14 mouse cellular contexts compared by ENCODE assay signal in genomic region chr14:45477651-45478050, GRCm38 (mm10). TPM values are rescaled to one million over a fixed set of nuclear protein-coding genes. Genes with fewer than 3 reads are reported as not detected.
DNase-seq lines count a peak whose midpoint lies in the region; ATAC-seq lines count a peak whose summit lies in the region.
"Had no signal": no experiment of that assay in that cellular context is flagged by ENCODE, and none has a peak within 500 bp of the region (broad histone marks: within the 10 kb centered on the region; RNA-seq: fewer than 3 reads in every experiment).

No protein-coding gene starts in this region.

- H3K27me3 ChIP-seq in intestine, embryonic 16.5 days (replicated peaks; ENCODE audit: control insufficient read depth, insufficient read depth, low read length): no peaks in the 10 kb centered on the region
- H3K27me3 ChIP-seq in liver, embryonic 15.5 days: no peaks in the 10 kb centered on the region
- H3K27me3 ChIP-seq in forebrain, embryonic 11.5 days (ENCODE audit: control insufficient read depth, insufficient read depth, low read length): no peaks in the 10 kb centered on the region
- H3K27me3 ChIP-seq: forebrain, embryonic 13.5 days; hindbrain, embryonic 15.5 days had no signal

- H3K4me3 ChIP-seq in intestine, embryonic 16.5 days (ENCODE audit: low read length): no peak overlapping the region
- H3K4me3 ChIP-seq in liver, embryonic 15.5 days (replicated peaks): no peak overlapping the region
- no peak overlapping the region for H3K4me3 ChIP-seq in forebrain, embryonic 11.5 days (ENCODE audit: low read depth, low read length)
- H3K4me3 ChIP-seq: forebrain, embryonic 13.5 days; hindbrain, embryonic 15.5 days had no signal

- no peaks in the 10 kb centered on the region for H3K9me3 ChIP-seq in intestine, embryonic 16.5 days (ENCODE audit: control insufficient read depth, low read length)
- H3K9me3 ChIP-seq in liver, embryonic 15.5 days (replicated peaks): no peaks in the 10 kb centered on the region
- no peaks in the 10 kb centered on the region for H3K9me3 ChIP-seq in forebrain, embryonic 11.5 days (ENCODE audit: control insufficient read depth, low read length)
- H3K9me3 ChIP-seq: forebrain, embryonic 13.5 days; hindbrain, embryonic 15.5 days had no signal

- peak; percentile 95 for DNase-seq in Muller cell, postnatal 12 days (ENCODE audit: inconsistent ontology term)
- DNase-seq in adrenal gland, postnatal 10 days: peak; percentile 68
- no peak for DNase-seq in T-cell, adult 2 months (ENCODE audit: low spot score)
- DNase-seq in left cerebral cortex, adult 11 months (ENCODE audit: low spot score): no peak
- DNase-seq in right cerebral cortex, postnatal 14 days: no peak
- DNase-seq in forebrain, embryonic 11.5 days (ENCODE audit: low spot score): no peak
- DNase-seq: cerebellum, adult 11 months had no signal

- H3K4me2 ChIP-seq in intestine, embryonic 16.5 days (ENCODE audit: low read depth, low read length): no peak overlapping the region
- no peak overlapping the region for H3K4me2 ChIP-seq in liver, embryonic 15.5 days
- no peak overlapping the region for H3K4me2 ChIP-seq in forebrain, embryonic 11.5 days (ENCODE audit: low read depth, low read length, severe bottlenecking)
- H3K4me2 ChIP-seq: forebrain, embryonic 13.5 days; hindbrain, embryonic 15.5 days had no signal

- H3K9ac ChIP-seq in intestine, embryonic 16.5 days (ENCODE audit: low read depth, low read length): no peak overlapping the region
- H3K9ac ChIP-seq in liver, embryonic 15.5 days: no peak overlapping the region
- H3K9ac ChIP-seq in forebrain, embryonic 11.5 days (ENCODE audit: low read length): no peak overlapping the region
- H3K9ac ChIP-seq: forebrain, embryonic 13.5 days; hindbrain, embryonic 15.5 days had no signal

- 0 out of 2 replicates have a peak overlapping the region, but pooled peaks have one; percentile 8 for H3K27ac ChIP-seq in intestine, embryonic 16.5 days (ENCODE audit: low read length)
- H3K27ac ChIP-seq in liver, embryonic 15.5 days (replicated peaks): 0 out of 2 replicates have a peak overlapping the region, but pooled peaks have one; percentile 10
- H3K27ac ChIP-seq in forebrain, embryonic 11.5 days (ENCODE audit: low read depth, low read length): no peak overlapping the region
- H3K27ac ChIP-seq: forebrain, embryonic 13.5 days; hindbrain, embryonic 15.5 days; macrophage had no signal

- H3K36me3 ChIP-seq in intestine, embryonic 16.5 days (ENCODE audit: control insufficient read depth, insufficient read depth, low read length): 0 out of 2 replicates have a peak, but pooled peaks cover 4% of the 10 kb centered on the region
- peaks cover 11% of the 10 kb centered on the region; the same call in 1 of the 2 replicates for H3K36me3 ChIP-seq in liver, embryonic 15.5 days (replicated peaks)
- peaks cover 10% of the 10 kb centered on the region; the same call in 1 of the 2 replicates for H3K36me3 ChIP-seq in forebrain, embryonic 11.5 days (ENCODE audit: control insufficient read depth, insufficient read depth, low read length)

- WGBS in intestine, embryonic 16.5 days: 36% methylated on average over 8 of the region's 8 CpGs
- 50% methylated on average over 8 of the region's 8 CpGs for WGBS in liver, embryonic 15.5 days (ENCODE audit: insufficient replicate concordance)
- WGBS in forebrain, embryonic 11.5 days: 72% methylated on average over 8 of the region's 8 CpGs

- no peak for ATAC-seq in intestine, embryonic 16.5 days
- ATAC-seq in liver, embryonic 15.5 days (ENCODE audit: insufficient read depth): peak; percentile 49; the same call in 1 of the 2 replicates
- no peak for ATAC-seq in forebrain, embryonic 11.5 days (replicated peaks; ENCODE audit: low FRiP score)
- ATAC-seq: forebrain, embryonic 13.5 days had no signal

- H3K4me1 ChIP-seq in intestine, embryonic 16.5 days (ENCODE audit: control insufficient read depth, insufficient read depth, low read length): peaks cover 15% of the 10 kb centered on the region; the same call in 1 of the 2 replicates
- peaks cover 2% of the 10 kb centered on the region; the same call in 1 of the 2 replicates for H3K4me1 ChIP-seq in liver, embryonic 15.5 days (replicated peaks)
- H3K4me1 ChIP-seq in forebrain, embryonic 11.5 days (replicated peaks; ENCODE audit: control insufficient read depth, insufficient read depth, low read length): no peaks in the 10 kb centered on the region
- H3K4me1 ChIP-seq: forebrain, embryonic 13.5 days; hindbrain, embryonic 15.5 days had no signal

RNA-seq across cellular contexts. Expression of gene Fermt2, which starts 52.3 kb away (rescaled TPM):
- 100 to 1,000 TPM; 160 to 178 TPM for total RNA-seq in adrenal gland, postnatal 10 days (2021)
- polyA plus RNA-seq in intestine, embryonic 16.5 days (2015; fragmentation: Nextera tagmentation; extraction: Ambion mirVana): 142 and 152 TPM in 2 replicates
- 31.1 and 32.9 TPM in 2 replicates for polyA plus RNA-seq in liver, embryonic 15.5 days (2015; fragmentation: Nextera tagmentation; extraction: Ambion mirVana)
- polyA plus RNA-seq in forebrain, embryonic 11.5 days (2014; fragmentation: Nextera tagmentation; extraction: Ambion mirVana): 61.9 and 68.5 TPM in 2 replicates
- total RNA-seq: MEL; neutrophil, adult 5-6 weeks had no signal
- polyA plus RNA-seq: macrophage had no signal

Comparison
In these comparisons a context has a peak if more than half of its experiments do, and no peak if none do; other contexts are left out.
1. DNase-seq: peak in Muller cell, postnatal 12 days (single experiment) and adrenal gland, postnatal 10 days (single experiment); none in T-cell, adult 2 months (single experiment), left cerebral cortex, adult 11 months (single experiment), right cerebral cortex, postnatal 14 days (single experiment) and forebrain, embryonic 11.5 days (single experiment).